ENCODE assay signal across 10 mouse cellular contexts in the genomic region with DNA sequence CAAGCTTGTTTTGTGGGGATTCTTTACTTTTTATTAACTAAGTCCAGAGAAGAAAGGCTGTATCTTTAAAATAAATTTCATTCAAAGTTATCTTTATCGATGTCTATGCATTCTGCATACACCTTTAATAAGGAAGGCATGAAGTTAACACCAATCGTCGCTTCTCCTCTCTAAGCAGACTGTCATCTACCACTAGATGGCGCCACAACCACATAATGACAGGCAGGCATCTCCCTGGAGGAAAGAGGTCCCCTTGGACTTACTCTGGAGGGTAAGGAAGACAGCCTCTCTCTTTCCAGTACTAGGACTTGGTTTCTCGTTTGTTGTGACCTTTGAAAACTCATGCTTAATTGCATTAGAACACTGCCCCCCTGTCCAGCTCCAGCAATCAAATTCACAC. TPM values are rescaled to one million over a fixed set of nuclear protein-coding genes. Genes with fewer than 3 reads are reported as not detected.
DNase-seq lines count a peak whose midpoint lies in the region; ATAC-seq and TF ChIP-seq lines count a peak whose summit lies in the region.
"Had no signal": no experiment of that assay in that cellular context is flagged by ENCODE, and none has a peak within 500 bp of the region (broad histone marks: within the 10 kb centered on the region; RNA-seq: fewer than 3 reads in every experiment).

No protein-coding gene starts in this region.

- intact Hi-C loops in left cerebral cortex, postnatal 4 days (cut with DNase I): loop anchor here (2.0 kb wide), 1 partner anchor 83 kb away; no protein-coding TSS in a partner anchor

- no peak overlapping the region for H3K4me2 ChIP-seq in forebrain, embryonic 14.5 days (ENCODE audit: low read length)

- H3K36me3 ChIP-seq in thymus, adult 2 months (ENCODE audit: control insufficient read depth, insufficient read depth, low read length): no peaks in the 10 kb centered on the region
- H3K36me3 ChIP-seq in forebrain, embryonic 14.5 days (ENCODE audit: control insufficient read depth, insufficient read depth, low read length): no peaks in the 10 kb centered on the region
- H3K36me3 ChIP-seq in kidney, adult 2 months (ENCODE audit: control insufficient read depth, insufficient read depth, low read length): no peaks in the 10 kb centered on the region

- no peak for TF ChIP-seq POLR2A in thymus, adult 2 months (IDR thresholded peaks at IDR 0.05; ENCODE audit: control insufficient read depth, extremely low read depth, insufficient read depth, low read length, poor library complexity)
- no peak for TF ChIP-seq POLR2A in kidney, adult 2 months (IDR thresholded peaks at IDR 0.05; ENCODE audit: low read depth, low read length)

- no peak for TF ChIP-seq CTCF in thymus, adult 2 months (IDR thresholded peaks at IDR 0.05; ENCODE audit: borderline replicate concordance, control insufficient read depth, extremely low read depth, insufficient read depth, low read length, poor library complexity)
- TF ChIP-seq CTCF in kidney, adult 2 months (conservative IDR thresholded peaks at IDR 0.05; ENCODE audit: insufficient read depth, insufficient read length, low read depth, low read length): peak; percentile 87

- no peak overlapping the region for H3K27ac ChIP-seq in thymus, adult 2 months (ENCODE audit: control insufficient read depth, insufficient read depth, low read length)
- no peak overlapping the region for H3K27ac ChIP-seq in forebrain, embryonic 14.5 days (ENCODE audit: low read depth, low read length)
- H3K27ac ChIP-seq in kidney, adult 2 months (ENCODE audit: insufficient read depth, low read depth, low read length): no peak overlapping the region

- H3K9me3 ChIP-seq in forebrain, embryonic 14.5 days (replicated peaks; ENCODE audit: control insufficient read depth, low read length): no peaks in the 10 kb centered on the region

- H3K4me3 ChIP-seq in thymus, adult 2 months (ENCODE audit: control insufficient read depth, insufficient read depth, low read length): no peak overlapping the region
- no peak overlapping the region for H3K4me3 ChIP-seq in forebrain, embryonic 14.5 days (ENCODE audit: low read depth, low read length)
- no peak overlapping the region for H3K4me3 ChIP-seq in kidney, adult 2 months (ENCODE audit: insufficient read depth, low read depth, low read length)

- no peak overlapping the region for H3K9ac ChIP-seq in forebrain, embryonic 14.5 days (ENCODE audit: low read length)

- 10% methylated on average over 5 of the region's 5 CpGs for WGBS in thymus, adult 2 months
- 10% methylated on average over 5 of the region's 5 CpGs for WGBS in forebrain, embryonic 14.5 days
- WGBS in kidney, adult 2 months: 10% methylated on average over 5 of the region's 5 CpGs

- ATAC-seq in forebrain, embryonic 14.5 days: peak; percentile 69; the same call in 1 of the 2 replicates

- H3K4me1 ChIP-seq in thymus, adult 2 months (replicated peaks; ENCODE audit: control insufficient read depth, insufficient read depth, low read length): no peaks in the 10 kb centered on the region
- H3K4me1 ChIP-seq in forebrain, embryonic 14.5 days (ENCODE audit: control insufficient read depth, insufficient read depth, low read length): no peaks in the 10 kb centered on the region
- no peaks in the 10 kb centered on the region for H3K4me1 ChIP-seq in kidney, adult 2 months (ENCODE audit: control insufficient read depth, insufficient read depth, low read length)

- H3K27me3 ChIP-seq in thymus, adult 2 months (ENCODE audit: control insufficient read depth, insufficient read depth, low read length): no peaks in the 10 kb centered on the region
- no peaks in the 10 kb centered on the region for H3K27me3 ChIP-seq in forebrain, embryonic 14.5 days (replicated peaks; ENCODE audit: control insufficient read depth, insufficient read depth, low read length)
- H3K27me3 ChIP-seq in kidney, adult 2 months (replicated peaks; ENCODE audit: control insufficient read depth, insufficient read depth, low read length): no peaks in the 10 kb centered on the region

- peak; percentile 47 for DNase-seq in thymus, adult 2 months
- no peak for DNase-seq in thymus, adult 18-20 months
- peak; percentile 61 for DNase-seq in c-Kit-positive CD71-positive TER-119-negative erythroid progenitor cells, embryonic 14.5 days (ENCODE audit: low read depth)
- peak; percentile 93 for DNase-seq in forebrain, embryonic 14.5 days (ENCODE audit: low spot score)
- peak; percentile 68 for DNase-seq in kidney, adult 2 months
- DNase-seq in left cerebral cortex, postnatal 4 days: peak; percentile 79
- DNase-seq in ovary, postnatal 14 days (ENCODE audit: low spot score): peak; percentile 66
- DNase-seq in urinary bladder, postnatal 25 days (ENCODE audit: low spot score): peak; percentile 59

RNA-seq across cellular contexts. Expression of gene Foxi2, which starts 6.7 kb away (rescaled TPM):
- polyA plus RNA-seq in thymus, adult 2 months (2012; rRNA removed): 0.11 and 0.18 TPM in 2 replicates
- not detected in 2 replicates for polyA plus RNA-seq in forebrain, embryonic 14.5 days (2014; fragmentation: Nextera tagmentation; extraction: Ambion mirVana)
- not detected in 2 replicates for polyA plus RNA-seq in kidney, adult 2 months (2012; rRNA removed)
- not detected for total RNA-seq in left cerebral cortex, postnatal 4 days (2021)
- total RNA-seq: gastrocnemius, postnatal 4 days had no signal
- polyA plus RNA-seq: spleen, adult 2 months had no signal

Comparison
In these comparisons a context has a peak if more than half of its experiments do, and no peak if none do; other contexts are left out.
1. DNase-seq: peak in thymus, adult 2 months (single experiment), c-Kit-positive CD71-positive TER-119-negative erythroid progenitor cells, embryonic 14.5 days (single experiment), forebrain, embryonic 14.5 days (single experiment), kidney, adult 2 months (single experiment), left cerebral cortex, postnatal 4 days (single experiment), ovary, postnatal 14 days (single experiment) and urinary bladder, postnatal 25 days (single experiment); none in thymus, adult 18-20 months (0 of 2).